Mouse (Mus musculus) lung, postnatal 10 days (tissue): ENCODE data around the gene Ano8.

Experiments used
- DNase-seq: peaks from one replicate; pipeline ENCODE4 v3.0.0; 2021

The Ano8 gene

GRCm38 (mm10) chr8:71485142-71486135, at the start of gene Ano8:
Ano8 (minus strand) TSS chr8:71485963.
- peak; percentile 92 for DNase-seq

- no peak for DNase-seq
These were observed 48.6 kb upstream of the Ano8 start for GRCm38 (mm10) chr8:71534263-71534810.

GRCm38 (mm10) chr8:71530735-71531467, 45.1 kb upstream of the Ano8 start:
- DNase-seq: peak; percentile 45

GRCm38 (mm10) chr8:71528362-71529073, 42.8 kb upstream of the Ano8 start:
- DNase-seq: peak; percentile 72

GRCm38 (mm10) chr8:71527162-71527870, 41.6 kb upstream of the Ano8 start:
- DNase-seq: no peak

- DNase-seq: no peak
These were observed 40.5 kb upstream of the Ano8 start for GRCm38 (mm10) chr8:71526272-71526671.

- no peak for DNase-seq
These were observed 39.7 kb upstream of the Ano8 start, which contains the start of gene Ccdc194 for GRCm38 (mm10) chr8:71525226-71526050. Ccdc194 (minus strand) TSS chr8:71525711.

GRCm38 (mm10) chr8:71521634-71522033, 35.9 kb upstream of the Ano8 start:
- peak; percentile 98 for DNase-seq

GRCm38 (mm10) chr8:71519037-71519825, 33.5 kb upstream of the Ano8 start:
- peak; percentile 88 for DNase-seq

GRCm38 (mm10) chr8:71516786-71517185, 31.0 kb upstream of the Ano8 start:
- DNase-seq: peak; percentile 62

GRCm38 (mm10) chr8:71515043-71515442, 29.3 kb upstream of the Ano8 start:
- no peak for DNase-seq

- DNase-seq: peak; percentile 61
These were observed 27.4 kb upstream of the Ano8 start for GRCm38 (mm10) chr8:71513018-71513754.

GRCm38 (mm10) chr8:71511644-71512043, 25.9 kb upstream of the Ano8 start, which contains the start of gene Plvap:
Plvap (minus strand) TSS chr8:71511752.
- DNase-seq: peak; percentile 82

GRCm38 (mm10) chr8:71509316-71509715, 23.6 kb upstream of the Ano8 start:
- no peak for DNase-seq

- DNase-seq: peak; percentile 85
These were observed 21.9 kb upstream of the Ano8 start for GRCm38 (mm10) chr8:71507589-71508104.

GRCm38 (mm10) chr8:71505979-71506378, 20.2 kb upstream of the Ano8 start:
- DNase-seq: peak; percentile 58

GRCm38 (mm10) chr8:71505326-71505725, 19.6 kb upstream of the Ano8 start:
- DNase-seq: no peak

- DNase-seq: no peak
These were observed 18.6 kb upstream of the Ano8 start for GRCm38 (mm10) chr8:71504349-71504748.
